Mouse (Mus musculus): ENCODE results near the gene P2rx3.

The P2rx3 gene

GRCm38 (mm10) chr2:85037047-85038026 lies at the start of gene P2rx3, which contains the start of gene Ssrp1:
Gene P2rx3 (minus strand): TSS chr2:85037462.
Gene Ssrp1 (plus strand): TSS chr2:85037234.
- under 1% methylated on average over 66 of the region's 66 CpGs for WGBS

GRCm38 (mm10) chr2:85073751-85074150 lies 36.5 kb upstream of the P2rx3 start:
- 90% methylated on average over 5 of the region's 5 CpGs for WGBS

DNA sequence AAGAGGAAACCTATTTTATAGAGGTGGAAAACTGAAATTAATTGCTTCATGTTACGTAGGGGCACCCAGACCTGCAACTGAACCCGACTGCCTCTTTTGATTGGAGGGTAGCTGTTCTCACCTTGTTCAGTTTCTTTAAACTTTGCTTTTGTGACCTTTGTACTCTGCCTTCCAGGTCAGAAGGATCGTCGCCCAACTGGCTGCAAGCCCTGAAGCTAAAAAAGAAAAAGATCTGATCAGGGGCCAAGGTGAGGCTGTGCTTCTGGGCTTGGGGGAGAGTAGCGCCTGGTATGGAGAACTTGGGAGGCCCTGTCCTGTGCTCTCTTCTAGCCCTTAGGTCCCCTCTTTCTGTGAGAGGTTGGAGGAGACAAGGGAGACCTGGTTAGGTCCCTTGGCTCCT lies 34.7 kb upstream of the P2rx3 start:
- 92% methylated on average over 5 of the region's 5 CpGs for WGBS

- whole genome bisulfite sequencing, result 68% methylated on average over 15 of the region's 15 CpGs
Measured at GRCm38 (mm10) chr2:85070086-85070485, 32.8 kb upstream of the P2rx3 start.

DNA sequence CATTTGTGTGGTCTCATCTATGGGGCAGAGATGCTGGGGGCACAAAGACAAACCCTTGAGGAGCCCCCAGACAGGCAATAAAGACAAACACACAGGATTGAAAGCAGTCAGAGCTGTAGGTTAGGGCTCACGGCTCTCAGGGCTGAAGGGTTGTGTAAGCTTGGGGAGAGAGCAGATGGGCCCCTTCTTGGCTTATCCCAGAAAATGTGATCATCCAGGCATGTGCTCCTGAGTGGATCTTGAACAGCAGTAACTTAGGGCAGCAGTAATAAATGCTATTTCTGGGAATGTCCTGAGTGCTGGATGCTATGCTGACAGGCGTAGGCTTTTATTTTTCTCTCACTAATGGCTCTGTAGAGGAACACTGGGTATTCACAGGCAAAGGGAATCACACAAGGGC lies 31.4 kb upstream of the P2rx3 start:
- WGBS, result 55% methylated on average over 2 of the region's 2 CpGs

DNA sequence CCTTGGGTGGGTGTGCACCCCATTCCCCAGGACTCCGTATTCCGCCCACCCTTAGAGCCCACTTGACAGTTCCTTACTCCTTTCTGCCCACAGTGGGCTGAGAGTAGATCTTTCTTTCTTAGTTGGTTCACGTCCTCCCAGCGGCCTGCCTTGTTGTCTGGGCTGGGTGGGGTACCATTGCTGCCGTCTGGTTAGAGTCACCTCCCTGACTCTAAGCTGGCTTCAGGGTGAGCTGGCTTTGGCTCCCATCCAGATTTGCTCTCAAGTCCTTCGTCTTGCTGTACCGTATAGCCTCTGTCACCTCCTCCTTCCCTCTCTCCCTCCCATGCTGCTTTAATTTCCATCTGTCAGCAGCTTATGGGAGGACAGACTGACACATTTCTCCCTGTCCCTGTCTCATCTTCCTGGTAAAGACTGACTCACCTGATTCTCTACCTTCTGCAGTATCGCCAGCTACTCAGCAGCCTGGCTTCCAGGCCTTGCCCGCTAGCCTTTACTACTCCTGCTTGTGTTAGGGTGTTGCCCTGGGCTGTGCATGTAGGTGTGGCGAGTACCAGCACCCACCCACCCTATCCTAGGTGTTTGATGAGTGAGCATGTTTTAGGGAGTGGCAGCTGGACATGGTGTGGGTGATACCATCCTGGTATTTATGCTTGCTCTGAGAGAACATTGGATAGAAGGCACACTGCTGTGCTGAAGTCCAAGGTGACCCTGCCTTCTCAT lies 30.8 kb upstream of the P2rx3 start:
- WGBS, result 51% methylated on average over 10 of the region's 10 CpGs

DNA sequence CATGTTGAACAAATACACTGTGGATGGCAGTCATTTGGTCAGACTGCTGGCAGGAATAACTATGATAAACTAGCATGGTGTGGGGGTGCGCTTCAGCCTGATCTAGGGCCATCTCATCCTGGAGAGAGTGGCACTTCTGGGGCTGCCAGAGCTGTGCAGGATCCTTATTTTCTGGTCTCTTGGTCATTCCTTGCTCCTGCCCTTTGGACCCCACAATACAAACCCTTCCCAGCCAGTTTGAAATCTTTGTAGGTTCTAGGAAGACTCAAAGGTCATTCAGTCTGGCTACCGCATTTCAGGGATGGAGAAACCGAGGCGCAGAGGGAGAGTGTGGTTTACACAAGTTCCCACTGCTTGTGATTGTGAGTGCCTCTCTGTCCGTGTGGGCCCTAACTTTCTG lies 29.7 kb upstream of the P2rx3 start:
- 95% methylated on average over 5 of the region's 5 CpGs for WGBS

DNA sequence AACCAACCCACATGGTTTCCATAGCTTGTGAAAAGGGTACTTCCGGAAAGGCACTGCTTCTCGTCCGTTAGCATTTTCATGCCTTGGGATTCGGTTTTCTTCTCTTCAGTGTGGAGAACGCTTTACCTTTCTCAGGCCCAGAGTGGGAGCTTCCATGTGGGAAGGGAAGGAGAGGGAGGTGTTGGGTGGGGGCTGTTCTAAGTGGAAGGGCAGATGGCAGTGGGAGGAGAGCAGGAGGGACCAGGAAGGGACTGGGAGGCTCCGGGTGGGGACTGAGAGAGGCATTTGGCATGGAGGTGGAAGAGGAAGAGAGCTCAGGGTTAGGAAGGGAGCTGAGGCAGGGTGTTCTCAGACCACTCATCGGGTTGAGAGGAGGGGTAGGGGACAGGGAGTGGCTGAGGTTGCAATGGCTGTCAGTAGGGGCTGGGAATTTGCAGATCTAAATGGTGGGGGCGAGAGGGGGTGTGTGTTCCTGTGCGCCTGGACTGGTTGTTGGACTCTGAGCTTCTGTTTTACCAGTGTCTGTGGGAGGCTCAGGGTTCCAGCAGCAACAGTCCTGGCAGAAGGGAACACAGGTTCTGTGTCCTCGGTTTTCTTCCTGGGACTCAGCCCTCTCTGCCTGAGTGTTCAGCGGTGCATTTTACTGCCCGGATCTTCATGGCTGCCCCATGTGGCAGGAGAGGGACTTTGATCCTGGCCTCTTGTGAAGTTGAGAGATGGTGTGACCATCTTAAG lies 28.0 kb upstream of the P2rx3 start:
- WGBS, result 57% methylated on average over 12 of the region's 12 CpGs

DNA sequence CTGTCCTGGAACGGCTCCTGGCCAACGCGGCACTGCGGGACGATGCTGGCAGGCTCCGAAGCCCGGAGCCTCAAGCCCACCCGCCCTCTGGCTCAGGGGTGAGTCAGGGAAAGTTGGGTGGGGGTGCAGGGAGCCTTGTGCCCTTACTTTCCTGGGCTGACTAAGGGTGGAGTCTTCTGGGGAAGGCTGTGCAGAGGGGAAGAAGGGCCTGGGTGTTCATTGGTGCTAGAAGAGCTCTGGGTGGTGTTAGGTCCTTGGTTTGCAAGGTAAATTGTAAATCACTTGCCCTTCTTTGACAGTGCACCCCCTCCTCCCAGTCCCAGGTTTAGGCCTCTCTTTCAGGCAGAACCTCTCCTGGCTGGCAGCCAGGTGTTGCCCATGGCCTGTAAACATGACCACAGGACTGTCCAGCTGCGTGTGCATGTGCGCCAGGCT lies 23.9 kb upstream of the P2rx3 start:
- 50% methylated on average over 10 of the region's 10 CpGs for WGBS

GRCm38 (mm10) chr2:85060591-85061060 lies 23.4 kb upstream of the P2rx3 start:
- 17% methylated on average over 11 of the region's 11 CpGs for WGBS

- 91% methylated on average over 6 of the region's 6 CpGs for WGBS
Measured at GRCm38 (mm10) chr2:85059677-85060076, 22.4 kb upstream of the P2rx3 start.

DNA sequence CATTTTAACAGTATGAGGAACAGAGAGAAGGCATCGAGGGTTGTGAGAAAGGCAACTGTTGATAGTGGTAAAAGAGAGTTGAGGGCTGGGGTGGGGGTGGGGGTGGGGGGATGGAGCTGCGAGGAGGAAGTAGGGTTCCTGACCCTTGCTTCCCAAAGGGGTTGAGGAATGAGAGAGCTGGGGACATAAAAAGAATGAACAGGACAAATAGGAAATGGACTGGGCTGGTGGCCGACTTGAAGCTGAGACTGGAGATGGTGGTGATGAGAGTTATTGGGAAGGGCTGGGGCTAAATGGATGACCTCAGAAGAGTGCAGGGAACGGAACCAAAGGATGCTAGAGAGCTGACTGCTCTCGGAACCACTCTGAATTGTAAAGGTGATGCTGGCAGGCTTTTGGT lies 19.4 kb upstream of the P2rx3 start:
- 70% methylated on average over 5 of the region's 5 CpGs for whole genome bisulfite sequencing

- 70% methylated on average over 5 of the region's 5 CpGs for WGBS
Measured at GRCm38 (mm10) chr2:85053192-85053816, 16.0 kb upstream of the P2rx3 start.

GRCm38 (mm10) chr2:85050746-85051145 lies 13.5 kb upstream of the P2rx3 start:
- WGBS, result 29% methylated on average over 9 of the region's 9 CpGs

- WGBS, result 11% methylated on average over 10 of the region's 10 CpGs
Measured at GRCm38 (mm10) chr2:85050001-85050634, 12.9 kb upstream of the P2rx3 start.

GRCm38 (mm10) chr2:85049277-85049676 lies 12.0 kb upstream of the P2rx3 start:
- 51% methylated on average over 4 of the region's 4 CpGs for WGBS

GRCm38 (mm10) chr2:85048168-85048751 lies 11.0 kb upstream of the P2rx3 start:
- under 1% methylated on average over 39 of the region's 44 CpGs for WGBS

DNA sequence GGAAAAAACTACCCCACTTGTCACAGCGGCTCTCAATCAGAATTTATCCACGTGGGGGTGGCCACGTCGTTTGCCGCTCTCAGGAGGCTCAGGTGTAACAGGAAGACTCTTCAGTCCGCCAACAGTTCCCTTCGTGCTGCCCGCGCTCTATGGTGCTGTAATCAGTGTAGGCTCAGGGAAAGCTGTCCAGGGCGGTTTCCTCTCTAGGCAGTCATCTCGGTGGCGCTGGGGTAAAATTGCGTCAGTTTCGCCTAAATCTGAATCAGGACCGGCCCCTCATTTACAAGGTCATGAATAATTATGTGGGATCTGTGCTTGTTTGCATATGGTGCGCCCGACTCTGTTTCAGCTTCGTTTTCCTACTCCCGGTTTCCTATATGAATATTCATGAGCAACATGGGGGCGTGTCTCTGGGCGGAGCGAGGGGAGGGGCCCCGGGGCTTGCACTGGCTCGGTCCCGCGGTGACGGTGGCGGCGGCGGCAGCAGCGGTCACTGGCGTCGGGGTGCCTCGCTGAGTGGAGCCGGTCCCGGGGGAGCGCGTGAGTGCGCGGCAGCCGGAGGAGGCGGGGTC lies 10.4 kb upstream of the P2rx3 start, which contains the start of gene Tnks1bp1:
Tnks1bp1 (plus strand) TSS at position 427 of the 572 bp plus-strand sequence.
- under 1% methylated on average over 42 of the region's 42 CpGs for WGBS

DNA sequence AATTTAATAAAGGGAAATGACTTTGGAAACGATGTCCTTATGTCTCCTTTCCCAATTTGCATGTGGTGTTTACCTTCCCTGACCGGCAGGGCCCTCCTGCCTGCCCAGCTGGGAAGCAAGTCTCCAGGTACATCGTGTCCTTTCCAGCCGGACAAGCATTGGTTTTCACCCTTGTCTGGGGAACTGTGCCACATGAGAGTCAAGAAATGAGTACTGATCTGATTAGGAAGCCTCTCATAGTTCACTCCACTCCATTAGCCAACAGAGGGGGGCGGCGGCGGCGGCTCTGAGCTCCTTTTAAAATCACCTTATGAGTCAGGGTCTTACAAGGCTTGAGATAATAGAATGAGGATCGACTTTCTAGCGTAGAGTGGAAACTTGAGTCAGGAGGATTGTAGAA lies 9.8 kb upstream of the P2rx3 start:
- WGBS, result 43% methylated on average over 10 of the region's 10 CpGs

- 85% methylated on average over 8 of the region's 8 CpGs for WGBS
Measured at GRCm38 (mm10) chr2:85046222-85046621, 9.0 kb upstream of the P2rx3 start.

Measured in cerebral cortex, adult 2 months (tissue).